Mouse (Mus musculus): ENCODE measurements around the gene Ucp3. TPM values are rescaled to one million over a fixed set of nuclear protein-coding genes. Genes with fewer than 3 reads are reported as not detected.

Ucp3 gene
- polyA plus RNA-seq, 1 experiment, result not detected

GRCm38 (mm10) chr7:100497402-100497801, 24.6 kb downstream of the Ucp3 start:
- H3K4me3 ChIP-seq (ENCODE audit: insufficient read depth, low read length), result no peak overlapping the region
- 0 out of 2 replicates have a peak overlapping the region, but pooled peaks have one; percentile 7 for H3K27ac ChIP-seq (ENCODE audit: insufficient read depth, low read depth, low read length)
- TF ChIP-seq CTCF (IDR thresholded peaks at IDR 0.05; ENCODE audit: low read depth, low read length) (no peak), POLR2A (IDR thresholded peaks at IDR 0.05; ENCODE audit: borderline replicate concordance, low read depth, low read length) (no peak)
- H3K4me1 ChIP-seq (ENCODE audit: control insufficient read depth, insufficient read depth, low read length), result peaks cover 34% of the 10 kb centered on the region

DNA sequence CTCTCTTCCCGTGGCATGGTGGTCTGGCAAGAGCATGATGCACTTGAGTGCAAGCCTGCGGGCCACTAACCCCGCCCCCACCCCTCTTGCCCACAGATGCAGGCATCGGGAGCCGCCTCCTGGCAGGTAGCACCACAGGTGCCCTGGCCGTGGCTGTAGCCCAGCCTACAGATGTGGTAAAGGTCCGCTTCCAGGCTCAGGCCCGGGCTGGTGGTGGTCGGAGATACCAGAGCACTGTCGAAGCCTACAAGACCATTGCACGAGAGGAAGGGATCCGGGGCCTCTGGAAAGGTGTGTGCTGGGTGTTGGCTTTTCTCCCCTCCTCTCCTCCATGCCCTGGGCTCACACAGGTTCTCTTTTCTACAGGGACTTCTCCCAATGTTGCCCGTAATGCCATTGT, 25.2 kb downstream of the Ucp3 start:
- Histone ChIP-seq H3K27ac (ENCODE audit: insufficient read depth, low read depth, low read length) (no peak overlapping the region), H3K4me1 (ENCODE audit: control insufficient read depth, insufficient read depth, low read length) (peaks cover 39% of the 10 kb centered on the region), H3K4me3 (ENCODE audit: insufficient read depth, low read length) (no peak overlapping the region)
- TF ChIP-seq POLR2A (IDR thresholded peaks at IDR 0.05; ENCODE audit: borderline replicate concordance, low read depth, low read length) (no peak), CTCF (IDR thresholded peaks at IDR 0.05; ENCODE audit: low read depth, low read length) (no peak)

DNA sequence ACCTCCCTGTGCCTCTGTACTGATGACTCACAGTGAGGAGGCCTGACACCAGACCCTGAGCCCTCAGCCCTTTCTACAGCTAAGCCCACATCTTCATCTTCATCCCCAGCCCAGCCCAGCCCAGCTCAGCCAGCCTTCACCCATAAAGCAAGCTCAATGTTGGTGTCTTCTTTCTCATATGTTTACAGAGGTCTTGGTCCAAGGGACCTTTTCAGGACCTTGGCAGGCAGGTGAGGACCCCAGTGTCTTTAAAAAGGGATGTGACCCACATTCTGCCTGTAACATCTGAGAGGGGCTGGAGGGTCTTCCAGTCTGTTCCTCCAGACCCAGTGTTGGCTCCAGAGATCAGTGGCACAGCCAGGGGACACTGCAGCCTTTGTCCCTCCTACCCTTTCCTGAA, 26.7 kb downstream of the Ucp3 start:
- Histone ChIP-seq H3K4me1 (ENCODE audit: control insufficient read depth, insufficient read depth, low read length) (peaks cover 54% of the 10 kb centered on the region), H3K4me3 (ENCODE audit: insufficient read depth, low read length) (no peak overlapping the region), H3K27ac (ENCODE audit: insufficient read depth, low read depth, low read length) (no peak overlapping the region)
- no peak for TF ChIP-seq CTCF (IDR thresholded peaks at IDR 0.05; ENCODE audit: low read depth, low read length)
- TF ChIP-seq POLR2A (IDR thresholded peaks at IDR 0.05; ENCODE audit: borderline replicate concordance, low read depth, low read length), result no peak

GRCm38 (mm10) chr7:100500276-100500977, 27.6 kb downstream of the Ucp3 start:
- no peak for TF ChIP-seq POLR2A (IDR thresholded peaks at IDR 0.05; ENCODE audit: borderline replicate concordance, low read depth, low read length)
- no peak for TF ChIP-seq CTCF (IDR thresholded peaks at IDR 0.05; ENCODE audit: low read depth, low read length)
- Histone ChIP-seq H3K4me3 (ENCODE audit: insufficient read depth, low read length) (no peak overlapping the region), H3K27ac (ENCODE audit: insufficient read depth, low read depth, low read length) (peak overlapping the region; percentile 10; the same call in 1 of the 2 replicates), H3K4me1 (ENCODE audit: control insufficient read depth, insufficient read depth, low read length) (peaks cover 61% of the 10 kb centered on the region)

- H3K4me1 ChIP-seq (ENCODE audit: control insufficient read depth, insufficient read depth, low read length), result peaks cover 61% of the 10 kb centered on the region
Measured at GRCm38 (mm10) chr7:100501027-100501843, 28.4 kb downstream of the Ucp3 start.

GRCm38 (mm10) chr7:100501844-100502373, 29.1 kb downstream of the Ucp3 start:
- Histone ChIP-seq H3K27ac (ENCODE audit: insufficient read depth, low read depth, low read length) (no peak overlapping the region), H3K4me1 (ENCODE audit: control insufficient read depth, insufficient read depth, low read length) (peaks cover 56% of the 10 kb centered on the region), H3K4me3 (ENCODE audit: insufficient read depth, low read length) (no peak overlapping the region)
- TF ChIP-seq POLR2A (IDR thresholded peaks at IDR 0.05; ENCODE audit: borderline replicate concordance, low read depth, low read length), result peak; percentile 51; the same call in 1 of the 2 replicates
- TF ChIP-seq CTCF (IDR thresholded peaks at IDR 0.05; ENCODE audit: low read depth, low read length), result no peak

More at GRCm38 (mm10) chr7:100501027-100501843, 28.4 kb downstream of the Ucp3 start:
- H3K27ac ChIP-seq (ENCODE audit: insufficient read depth, low read depth, low read length), result peak overlapping the region; percentile 10
- no peak for TF ChIP-seq POLR2A (IDR thresholded peaks at IDR 0.05; ENCODE audit: borderline replicate concordance, low read depth, low read length)
- no peak for TF ChIP-seq CTCF (IDR thresholded peaks at IDR 0.05; ENCODE audit: low read depth, low read length)
- H3K4me3 ChIP-seq (ENCODE audit: insufficient read depth, low read length), result no peak overlapping the region

DNA sequence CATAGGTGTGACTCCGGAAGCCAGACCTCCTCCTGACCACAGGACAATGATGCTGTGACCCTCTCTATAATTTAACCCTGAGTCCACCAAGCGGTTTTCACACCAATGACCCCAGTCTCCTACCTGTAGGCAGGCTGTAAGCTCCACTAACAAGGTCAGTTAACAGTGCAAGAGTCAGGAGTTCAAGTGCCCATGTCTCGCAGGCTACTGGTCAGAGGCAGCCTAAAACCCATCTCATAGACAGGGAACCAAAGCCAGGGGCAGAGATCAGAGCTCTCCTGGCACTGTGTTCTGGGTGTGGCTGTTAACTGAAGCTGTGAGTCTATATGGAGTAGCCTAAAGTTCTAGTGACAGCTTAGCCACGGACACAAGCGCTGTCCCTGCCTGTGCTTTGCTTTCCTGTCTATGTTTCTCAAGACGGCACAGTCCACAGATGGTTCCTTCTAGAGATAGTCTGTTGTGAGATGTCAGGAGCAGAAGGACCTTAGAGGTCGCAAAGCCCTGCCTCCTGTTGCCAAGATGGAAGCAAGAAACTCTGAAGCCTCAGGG, 29.7 kb downstream of the Ucp3 start:
- no peak; the same call in 1 of the 2 replicates for TF ChIP-seq POLR2A (IDR thresholded peaks at IDR 0.05; ENCODE audit: borderline replicate concordance, low read depth, low read length)
- TF ChIP-seq CTCF (IDR thresholded peaks at IDR 0.05; ENCODE audit: low read depth, low read length), result no peak
- Histone ChIP-seq H3K27ac (ENCODE audit: insufficient read depth, low read depth, low read length) (peak overlapping the region; percentile 11), H3K4me3 (ENCODE audit: insufficient read depth, low read length) (no peak overlapping the region), H3K4me1 (ENCODE audit: control insufficient read depth, insufficient read depth, low read length) (peaks cover 51% of the 10 kb centered on the region)

GRCm38 (mm10) chr7:100503076-100503475, 30.3 kb downstream of the Ucp3 start:
- Histone ChIP-seq H3K4me1 (ENCODE audit: control insufficient read depth, insufficient read depth, low read length) (peaks cover 44% of the 10 kb centered on the region), H3K4me3 (ENCODE audit: insufficient read depth, low read length) (no peak overlapping the region), H3K27ac (ENCODE audit: insufficient read depth, low read depth, low read length) (peak overlapping the region; percentile 11)
- TF ChIP-seq CTCF (IDR thresholded peaks at IDR 0.05; ENCODE audit: low read depth, low read length), result no peak
- no peak for TF ChIP-seq POLR2A (IDR thresholded peaks at IDR 0.05; ENCODE audit: borderline replicate concordance, low read depth, low read length)

DNA sequence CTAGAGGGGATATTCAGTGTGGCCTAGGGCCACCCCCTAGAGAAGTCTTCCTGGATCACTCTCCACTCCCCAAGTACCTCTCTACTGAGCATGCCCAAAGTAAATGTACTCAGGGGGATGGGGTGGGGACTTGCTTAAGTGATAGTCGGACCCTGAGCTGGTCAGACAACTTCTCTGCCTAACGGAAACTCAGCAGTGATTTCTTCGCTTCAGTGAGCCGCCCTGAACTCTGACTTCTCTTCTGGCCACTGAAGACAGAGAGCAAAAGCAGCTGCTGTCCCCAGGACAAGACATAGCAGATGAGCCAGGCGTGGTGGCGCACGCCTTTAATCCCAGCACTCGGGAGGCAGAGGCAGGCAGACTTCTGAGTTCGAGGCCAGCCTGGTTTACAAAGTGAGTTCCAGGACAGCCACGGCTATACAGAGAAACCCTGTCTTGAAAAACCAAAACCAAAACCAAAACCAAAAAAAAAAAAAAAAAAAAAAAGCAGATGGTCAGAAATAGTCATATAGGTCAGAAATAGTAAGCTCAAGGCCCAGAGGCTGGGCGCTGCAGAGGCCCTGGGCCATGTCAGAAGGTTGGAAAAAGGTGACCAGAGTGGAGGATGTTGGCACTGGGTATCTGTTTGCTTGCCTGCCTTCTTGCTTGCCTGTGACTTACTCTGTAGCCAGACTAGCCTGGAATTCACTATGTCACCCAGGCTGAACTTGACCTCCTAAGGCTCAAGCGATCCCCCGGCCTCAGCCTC, 32.1 kb downstream of the Ucp3 start:
- TF ChIP-seq CTCF (IDR thresholded peaks at IDR 0.05; ENCODE audit: low read depth, low read length) (no peak), POLR2A (IDR thresholded peaks at IDR 0.05; ENCODE audit: borderline replicate concordance, low read depth, low read length) (no peak)
- Histone ChIP-seq H3K4me3 (ENCODE audit: insufficient read depth, low read length) (no peak overlapping the region), H3K27ac (ENCODE audit: insufficient read depth, low read depth, low read length) (no peak overlapping the region), H3K4me1 (ENCODE audit: control insufficient read depth, insufficient read depth, low read length) (peaks cover 40% of the 10 kb centered on the region)
